Mouse (Mus musculus): ENCODE results near the gene Bank1.

DNA sequence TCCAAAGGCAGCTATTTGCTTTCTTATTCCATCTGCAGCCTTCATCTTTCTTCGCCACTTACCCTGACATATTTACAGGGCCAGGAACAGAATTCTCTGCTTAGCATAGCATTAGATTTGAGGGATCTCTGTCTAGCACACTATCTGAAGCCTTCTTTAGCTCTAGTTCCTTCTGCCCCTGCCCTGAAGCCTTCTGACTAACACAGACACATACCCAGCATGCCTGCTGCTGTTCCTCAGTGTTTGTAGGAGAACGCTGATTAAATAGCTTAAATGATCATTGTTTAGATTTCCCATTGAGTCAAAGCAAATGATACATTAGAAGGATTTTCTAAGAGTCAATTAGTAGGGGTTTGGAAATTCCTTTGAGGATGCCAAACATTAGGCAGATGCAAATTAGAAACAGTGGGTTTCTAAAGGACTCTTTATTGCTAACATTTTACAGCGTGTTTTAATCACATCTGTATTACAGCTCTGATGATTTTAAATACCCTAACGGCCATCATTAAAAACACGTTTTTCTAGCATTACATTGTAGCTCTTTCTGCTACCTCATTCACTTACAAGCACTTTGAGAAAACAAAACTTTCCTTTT, 19.2 kb downstream of the Bank1 start:
- no peak for TF ChIP-seq CTCF (IDR thresholded peaks at IDR 0.05; ENCODE audit: low read depth)
- TF ChIP-seq EP300 (IDR thresholded peaks at IDR 0.05; ENCODE audit: low read depth) = no peak
